Mouse (Mus musculus) liver, postnatal 0 days (tissue): ENCODE measurements around the gene Cybrd1.
A peak's percentile ranks its signal among the peaks of the same experiment; 100 is the strongest.

Experiments
- CTCF ChIP-seq: sonication (generic); IDR thresholded peaks from 2 replicates; pipeline ENCODE4 v1.5.1; 2016; ENCODE audit warnings: antibody characterized with exemption, low read depth
- EP300 ChIP-seq: IDR thresholded peaks from 2 replicates; pipeline ENCODE4 v1.6.1; 2016; ENCODE audit warnings: antibody characterized with exemption, low read depth, mild to moderate bottlenecking

DNA sequence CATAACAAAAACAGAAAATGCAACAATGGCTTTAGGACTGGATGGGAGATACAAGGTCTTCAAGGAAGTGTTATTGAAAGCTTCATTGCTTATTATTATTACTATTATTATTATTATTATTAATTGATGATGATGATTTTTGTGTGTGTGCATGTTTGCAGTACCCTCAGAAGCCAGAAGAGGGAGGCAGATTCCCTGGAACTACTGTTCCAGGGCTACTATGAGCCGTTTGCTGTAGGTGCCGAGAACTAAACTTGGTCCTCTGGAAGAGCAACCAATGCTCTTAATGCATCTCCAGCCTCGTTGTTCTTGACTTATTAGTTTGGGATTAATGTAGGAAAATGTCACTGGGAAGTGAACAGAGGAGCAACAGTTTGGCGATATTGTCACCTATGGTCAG lies 34.4 kb downstream of the Cybrd1 start:
- TF ChIP-seq CTCF = peak; percentile 30
- TF ChIP-seq EP300 = no peak
